Mouse (Mus musculus) lung, adult 18-20 months (tissue): ENCODE data around the gene Usp43.

ENCODE experiments used
- DNase-seq, 2 experiments: peaks; one replicate each; pipeline ENCODE4 v3.0.0; 2022; ENCODE audit warnings: mixed read lengths in 2 of 2

Gene Usp43

GRCm38 (mm10) chr11:67806832-67807597 lies 114.9 kb downstream of the Usp43 start:
- no peak for DNase-seq

- no peak for DNase-seq
Measured at GRCm38 (mm10) chr11:67805538-67805937, 116.4 kb downstream of the Usp43 start.
